Mouse (Mus musculus): Measurements from ENCODE around the gene Atp6v1e1.
"Not testable (repeated sequence)": the region's sequence is repeated elsewhere in the genome, so short reads cannot be mapped to it uniquely, and the experiment has no call there.

Atp6v1e1 gene

DNA sequence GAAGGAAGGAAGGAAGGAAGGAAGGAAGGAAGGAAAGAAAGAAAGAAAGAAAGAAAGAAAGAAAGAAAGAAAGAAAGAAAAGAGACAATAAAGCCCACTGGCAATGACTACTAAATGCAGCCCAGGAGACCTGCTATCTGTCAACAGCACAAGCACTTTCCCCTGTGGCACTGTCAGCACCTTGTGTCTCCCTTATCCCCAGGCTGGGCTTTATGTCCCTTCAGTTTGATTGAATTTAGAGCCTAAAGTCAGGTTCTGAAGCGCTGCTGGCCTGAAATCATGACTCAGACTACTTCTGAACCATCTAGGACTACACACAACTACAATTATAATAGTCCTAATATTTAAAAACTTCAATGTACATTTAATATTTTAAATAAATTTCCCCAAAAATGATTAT lies 1.7 kb downstream of the Atp6v1e1 start:
- in situ Hi-C loops (cut with MboI; ENCODE audit: unreplicated experiment in 2 of 2) = no loop called here

DNA sequence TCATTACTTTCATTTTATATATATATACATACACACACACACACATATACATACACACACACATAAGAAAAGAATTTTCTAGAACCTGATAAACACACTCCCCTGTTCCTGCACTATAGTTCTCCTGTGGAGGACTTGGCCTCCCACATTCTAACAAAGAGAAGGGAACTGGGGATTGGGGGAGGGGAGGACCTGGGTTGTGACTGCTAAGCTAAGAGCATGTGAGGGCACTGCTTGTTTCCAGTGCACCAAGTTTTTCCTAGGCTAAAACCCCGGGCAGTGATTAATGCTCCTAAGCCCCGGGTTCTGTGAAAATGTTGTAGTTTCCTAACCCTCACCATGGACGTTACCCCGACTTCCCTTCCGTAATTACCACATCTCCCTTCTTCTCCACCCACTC lies 2.4 kb downstream of the Atp6v1e1 start:
- in situ Hi-C loops (cut with MboI; ENCODE audit: unreplicated experiment in 2 of 2) = no loop called here

DNA sequence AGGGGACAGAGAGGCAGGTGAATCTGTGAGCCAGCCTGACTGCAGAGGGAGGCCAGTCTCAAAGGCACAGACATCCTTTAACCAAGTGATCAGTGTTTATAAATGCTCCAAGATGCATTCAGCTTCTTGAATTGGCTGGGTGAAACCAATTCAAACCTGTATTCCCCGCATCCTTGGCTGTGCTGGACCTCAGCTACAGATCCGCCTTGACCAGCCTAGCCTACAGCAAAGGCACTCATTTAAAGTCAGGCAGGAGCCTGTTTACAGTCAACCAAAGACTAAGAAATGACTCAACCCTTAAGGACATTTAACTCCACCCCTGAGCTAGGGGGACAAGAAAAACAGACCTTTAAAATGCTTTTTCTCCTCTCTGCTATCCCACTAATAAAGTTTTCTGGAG lies 3.3 kb downstream of the Atp6v1e1 start:
- in situ Hi-C loops (cut with MboI; ENCODE audit: unreplicated experiment in 2 of 2) = no loop called here

DNA sequence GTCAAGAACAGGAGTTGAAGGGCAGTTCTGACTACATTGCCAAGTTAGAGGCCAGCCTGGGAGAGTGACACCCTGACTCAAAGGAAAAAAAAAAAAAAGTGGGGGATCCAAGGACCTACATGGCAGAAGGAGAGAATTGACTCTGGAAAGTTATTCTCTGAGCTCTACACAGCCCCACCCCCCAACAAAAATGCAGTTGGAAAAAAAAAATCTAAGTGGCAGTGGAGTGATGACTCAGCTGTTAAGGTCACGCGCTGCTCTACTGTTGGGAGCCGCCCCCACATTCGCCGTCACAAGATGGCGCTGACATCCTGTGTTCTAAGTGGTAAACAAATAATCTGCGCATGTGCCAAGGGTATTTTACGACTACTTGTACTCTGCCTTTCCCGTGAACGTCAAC lies 10.6 kb downstream of the Atp6v1e1 start:
- in situ Hi-C loops (cut with MboI; ENCODE audit: unreplicated experiment in 2 of 2) = not testable (repeated sequence)

DNA sequence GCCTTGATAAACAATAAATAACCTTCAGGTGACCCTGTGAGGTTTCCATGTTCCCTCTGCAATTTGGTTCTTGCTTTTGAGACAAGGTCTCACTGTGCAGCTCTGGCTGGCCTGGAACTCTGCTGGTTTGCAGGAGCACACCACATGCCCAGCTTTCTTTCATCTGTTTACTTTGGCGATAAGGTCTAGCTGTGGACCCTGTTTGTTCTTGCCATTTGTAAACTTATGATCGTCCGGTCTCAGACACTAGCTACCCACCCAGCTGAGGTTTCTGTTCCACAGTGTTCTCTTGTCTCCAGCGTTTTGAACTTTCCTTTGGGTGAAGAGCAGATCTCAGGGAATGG lies 14.9 kb downstream of the Atp6v1e1 start:
- in situ Hi-C loops (cut with MboI; ENCODE audit: unreplicated experiment in 2 of 2) = no loop called here

DNA sequence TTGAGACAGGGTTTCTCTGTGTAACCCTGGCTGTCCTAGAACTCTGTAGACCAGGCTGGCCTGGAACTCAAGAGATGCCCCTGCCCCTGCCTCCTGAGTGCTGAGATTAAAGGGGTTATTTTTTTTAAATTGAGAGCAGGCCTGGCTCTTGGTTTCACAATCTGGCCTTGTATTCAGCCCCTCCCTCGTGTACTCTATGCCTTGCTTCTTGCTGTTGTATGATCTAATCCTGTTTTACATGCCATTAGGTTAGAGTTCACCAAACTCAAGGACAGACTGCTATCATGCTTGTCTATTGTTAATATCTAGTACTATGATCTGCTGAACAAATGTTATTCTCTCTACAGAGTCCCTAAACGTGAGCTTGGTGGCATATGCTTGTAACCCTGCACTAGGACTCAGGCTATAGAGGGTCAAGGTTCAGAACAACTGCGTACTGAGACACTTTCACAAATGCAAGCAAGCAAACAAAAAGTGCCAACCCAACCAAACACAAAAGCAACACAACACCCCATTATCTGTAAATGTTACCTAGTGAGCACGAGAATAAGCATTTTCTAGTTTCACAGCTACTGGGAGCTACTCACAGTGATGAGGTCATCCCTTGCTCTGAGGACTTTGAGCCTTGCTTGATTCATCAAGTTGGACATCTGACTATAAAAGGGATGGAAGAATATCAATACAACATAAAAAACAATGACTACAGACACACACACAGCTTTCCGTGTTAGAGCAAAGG lies 15.4 kb downstream of the Atp6v1e1 start:
- in situ Hi-C loops (cut with MboI; ENCODE audit: unreplicated experiment in 2 of 2) = no loop called here

DNA sequence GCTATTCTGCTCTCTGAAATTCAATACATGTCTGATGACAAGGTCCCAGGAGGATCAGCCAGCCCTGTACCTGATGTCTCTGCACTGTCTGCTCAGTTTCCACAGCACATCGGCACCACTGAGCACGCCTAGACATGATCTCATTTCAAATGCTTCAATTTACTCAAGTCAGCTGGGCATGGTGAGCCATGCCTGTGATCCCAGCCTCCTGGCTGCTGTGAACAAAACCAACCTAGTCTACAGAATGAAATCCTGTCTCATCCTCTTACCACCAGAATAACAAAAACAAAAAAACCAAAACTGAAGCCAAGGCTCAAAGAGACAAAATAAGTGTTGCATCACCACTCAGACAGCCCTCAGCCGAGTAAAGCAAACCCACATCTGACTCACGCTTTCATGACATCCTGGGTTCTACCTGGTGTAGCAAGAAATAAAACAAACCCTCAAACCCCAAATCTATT lies 23.0 kb downstream of the Atp6v1e1 start:
- in situ Hi-C loops (cut with MboI; ENCODE audit: unreplicated experiment in 2 of 2) = loop anchor here in 1 of 2 experiments (25.0 kb wide), 1 partner anchor 738 kb away; no protein-coding TSS in a partner anchor

DNA sequence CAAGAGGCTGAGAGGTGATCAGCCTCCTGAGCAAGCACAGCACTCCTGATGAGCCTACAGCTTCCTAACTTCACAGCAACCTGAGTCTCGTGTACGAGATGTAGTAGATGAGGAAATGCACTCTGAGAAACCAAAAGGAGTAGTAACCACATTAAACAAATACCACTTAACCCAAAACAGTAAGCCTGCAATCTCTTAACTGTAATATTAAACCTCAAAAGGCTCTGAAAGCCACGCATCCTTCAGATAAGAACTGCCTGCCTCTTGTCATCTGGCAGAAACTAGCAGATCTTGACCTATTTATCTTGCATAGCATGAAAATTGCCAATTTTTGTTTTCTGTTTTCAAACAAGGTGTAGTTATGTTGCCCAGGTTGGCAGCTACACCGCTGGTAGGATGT lies 23.7 kb downstream of the Atp6v1e1 start:
- in situ Hi-C loops (cut with MboI; ENCODE audit: unreplicated experiment in 2 of 2) = loop anchor here in 1 of 2 experiments (25.0 kb wide), 1 partner anchor 738 kb away; no protein-coding TSS in a partner anchor

DNA sequence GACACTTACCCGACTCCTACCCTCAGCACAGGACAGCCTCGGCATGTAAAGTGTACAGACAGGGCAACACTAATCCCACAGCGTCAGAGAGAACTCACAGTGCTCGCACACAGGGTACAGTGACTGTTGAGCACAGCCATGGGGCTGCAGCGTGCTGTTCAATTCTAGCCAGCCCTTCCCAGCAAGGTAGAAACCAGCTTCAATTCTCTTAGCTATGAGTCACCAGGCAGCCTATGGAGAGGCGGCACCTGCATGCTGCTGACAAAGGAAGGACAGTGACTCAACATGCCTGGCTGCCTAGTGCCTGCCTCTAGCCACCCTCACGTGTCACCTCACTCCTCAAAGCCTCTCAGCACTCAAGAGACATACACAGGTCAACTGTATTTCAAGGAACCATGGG lies 24.6 kb downstream of the Atp6v1e1 start:
- in situ Hi-C loops (cut with MboI; ENCODE audit: unreplicated experiment in 2 of 2) = loop anchor here in 1 of 2 experiments (25.0 kb wide), 1 partner anchor 739 kb away; no protein-coding TSS in a partner anchor

DNA sequence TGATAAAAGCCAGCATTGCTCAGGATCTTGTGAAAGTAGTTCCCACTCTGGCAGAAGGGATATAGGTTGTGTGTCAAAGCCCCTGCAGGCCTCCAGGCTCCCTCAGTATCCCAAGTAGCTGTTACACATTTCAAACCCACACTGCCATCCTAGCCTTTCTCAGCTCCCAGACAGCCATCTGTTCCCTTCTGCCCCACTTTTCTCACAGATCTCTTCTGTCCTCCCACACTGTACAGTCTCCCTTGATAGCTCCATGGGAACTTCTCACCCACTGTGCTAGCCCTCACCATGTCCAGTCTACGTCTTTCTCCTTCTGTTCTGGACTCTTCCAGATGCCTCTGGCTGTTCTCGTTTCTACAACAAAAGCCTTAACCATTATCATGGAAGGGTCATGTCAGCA lies 26.5 kb downstream of the Atp6v1e1 start:
- in situ Hi-C loops (cut with MboI; ENCODE audit: unreplicated experiment in 2 of 2) = loop anchor here in 1 of 2 experiments (25.0 kb wide), 1 partner anchor 741 kb away; no protein-coding TSS in a partner anchor

DNA sequence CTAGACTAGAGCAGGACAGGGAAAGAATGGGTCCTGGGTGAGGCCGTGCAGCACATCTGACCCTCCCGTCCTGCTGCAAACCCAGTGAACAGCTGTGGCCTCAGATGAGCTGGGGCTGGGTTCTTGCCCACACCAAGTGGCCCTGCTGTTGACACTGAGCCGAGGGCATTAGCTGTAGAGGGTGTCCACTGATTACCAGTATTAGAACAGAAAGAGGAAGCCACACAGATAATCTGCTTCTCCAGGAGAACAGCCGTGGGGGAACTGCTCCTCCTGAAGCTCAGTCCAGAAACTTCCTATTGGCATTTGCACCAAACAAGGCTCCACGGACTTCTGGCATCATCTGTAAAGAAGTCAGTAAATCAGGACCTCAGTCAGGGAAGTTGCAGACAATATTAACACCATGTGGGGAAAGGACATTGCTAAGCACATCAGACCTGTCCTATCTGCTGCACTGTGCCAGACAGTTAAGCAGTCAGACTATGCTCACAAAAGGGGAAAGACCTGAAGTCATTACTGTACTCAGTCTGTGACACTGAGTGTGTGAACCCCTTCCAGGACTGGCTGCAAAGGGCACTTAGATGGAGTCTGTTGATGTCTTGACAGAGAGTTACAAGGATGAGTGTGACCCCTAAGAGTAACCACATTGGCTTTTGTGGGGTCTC lies 27.0 kb downstream of the Atp6v1e1 start:
- in situ Hi-C loops (cut with MboI; ENCODE audit: unreplicated experiment in 2 of 2) = loop anchor here in 1 of 2 experiments (25.0 kb wide), 1 partner anchor 742 kb away; no protein-coding TSS in a partner anchor

DNA sequence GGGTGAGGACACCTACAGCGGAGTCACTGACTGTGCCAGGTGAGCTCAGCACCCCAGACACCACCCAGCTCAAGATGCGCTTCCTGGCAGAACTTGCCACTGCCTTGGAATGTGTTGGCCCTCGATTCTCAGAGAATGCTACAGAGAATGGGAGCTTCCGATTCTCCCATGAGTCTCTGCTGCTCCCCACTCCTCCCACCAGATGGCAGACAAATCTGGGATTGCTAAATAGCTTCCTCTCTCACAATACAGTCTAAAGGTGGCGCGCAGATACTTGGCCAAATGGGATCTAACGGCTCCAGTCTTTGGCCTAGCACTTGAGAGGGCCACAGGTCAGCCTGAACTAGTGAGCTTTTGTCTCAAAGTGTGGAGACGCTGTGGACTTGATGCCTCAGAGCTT lies 29.6 kb downstream of the Atp6v1e1 start:
- in situ Hi-C loops (cut with MboI; ENCODE audit: unreplicated experiment in 2 of 2) = loop anchor here in 1 of 2 experiments (25.0 kb wide), 1 partner anchor 744 kb away; no protein-coding TSS in a partner anchor

DNA sequence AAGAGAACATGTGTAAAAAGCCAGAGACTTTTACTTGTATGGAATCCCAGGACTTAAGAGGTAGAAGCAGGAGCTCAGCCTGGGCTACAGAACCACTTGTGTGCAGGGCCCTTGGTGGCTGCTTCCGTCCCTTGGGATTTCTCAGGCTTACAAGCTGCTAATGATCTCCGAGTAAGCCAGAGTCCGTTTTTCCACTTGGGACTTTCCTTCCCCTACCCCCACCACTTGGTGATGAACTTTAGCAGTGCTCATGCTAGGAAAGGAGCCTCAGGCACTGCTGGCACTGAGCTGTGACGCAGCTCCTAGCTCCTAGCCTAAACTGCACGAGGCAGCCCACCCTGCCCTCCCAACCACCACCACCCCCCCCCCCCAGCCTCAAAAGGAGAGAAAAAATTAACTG lies 31.9 kb downstream of the Atp6v1e1 start:
- in situ Hi-C loops (cut with MboI; ENCODE audit: unreplicated experiment in 2 of 2) = loop anchor here in 1 of 2 experiments (25.0 kb wide), 1 partner anchor 747 kb away; no protein-coding TSS in a partner anchor

DNA sequence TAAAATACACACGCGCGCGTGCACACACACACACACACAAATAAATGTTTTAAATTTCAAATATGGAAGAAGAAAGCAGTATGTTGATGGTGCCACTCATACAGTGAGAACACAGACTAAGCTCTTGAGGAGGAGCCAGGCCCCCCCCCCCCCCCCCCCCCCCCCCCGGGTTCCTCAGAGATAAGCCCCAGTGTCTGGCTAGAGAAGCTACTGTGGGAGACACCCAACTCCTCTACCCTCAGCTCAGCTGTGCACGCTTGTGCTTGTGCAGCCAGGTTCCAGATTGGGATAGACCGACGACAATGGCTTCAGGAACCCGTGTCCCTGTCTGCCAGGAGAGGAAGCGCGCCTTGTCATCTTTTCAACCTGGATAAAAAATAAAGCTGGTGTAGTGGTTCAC lies 32.4 kb downstream of the Atp6v1e1 start:
- in situ Hi-C loops (cut with MboI; ENCODE audit: unreplicated experiment in 2 of 2) = loop anchor here in 1 of 2 experiments (25.0 kb wide), 1 partner anchor 747 kb away; no protein-coding TSS in a partner anchor

DNA sequence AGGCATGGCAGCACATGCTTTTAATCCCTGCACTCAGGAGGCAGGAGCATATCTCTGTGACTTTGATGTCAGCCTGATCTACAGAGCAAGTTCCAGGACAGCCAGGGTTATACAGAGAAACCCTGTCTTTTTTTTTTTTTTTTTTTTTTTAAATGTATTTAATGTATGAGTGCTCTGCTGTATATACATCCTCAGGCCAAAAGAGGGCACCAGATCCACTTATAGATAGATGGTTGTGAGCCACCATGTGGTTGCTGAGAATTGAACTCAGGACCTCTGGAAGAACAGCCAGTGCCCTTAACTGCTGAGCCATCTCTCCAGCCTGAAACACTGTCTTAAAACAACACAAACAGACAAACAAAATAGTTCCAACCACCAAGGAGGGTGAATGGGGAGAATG lies 33.7 kb downstream of the Atp6v1e1 start:
- in situ Hi-C loops (cut with MboI; ENCODE audit: unreplicated experiment in 2 of 2) = loop anchor here in 1 of 2 experiments (25.0 kb wide), 1 partner anchor 748 kb away; no protein-coding TSS in a partner anchor

DNA sequence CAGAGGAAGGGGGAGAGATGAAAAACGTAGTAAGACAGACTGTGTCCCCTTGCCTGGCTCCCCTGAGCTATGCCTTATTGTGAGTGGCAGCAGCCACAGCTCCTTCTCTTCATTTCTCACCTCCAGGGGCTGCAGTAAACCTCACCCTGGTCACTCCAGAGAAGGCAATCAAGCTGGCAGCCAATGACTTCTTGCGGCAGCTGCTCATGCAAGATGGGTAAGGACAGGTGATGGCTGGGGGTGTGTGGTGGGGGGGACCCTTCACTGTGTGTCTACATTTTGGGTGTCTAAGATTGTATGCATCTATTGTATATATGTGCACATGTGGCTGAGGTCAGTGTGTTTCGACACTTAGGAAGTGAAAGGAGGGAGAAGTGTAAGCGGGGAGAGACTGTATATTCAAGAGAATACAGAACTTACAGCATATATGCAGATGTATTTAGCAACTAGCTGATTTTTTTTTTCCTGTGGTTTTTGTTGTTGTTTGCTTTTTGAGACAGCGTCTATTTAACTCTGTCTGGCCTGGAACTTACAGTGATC lies 34.5 kb downstream of the Atp6v1e1 start:
- in situ Hi-C loops (cut with MboI; ENCODE audit: unreplicated experiment in 2 of 2) = loop anchor here in 1 of 2 experiments (25.0 kb wide), 1 partner anchor 749 kb away; no protein-coding TSS in a partner anchor

DNA sequence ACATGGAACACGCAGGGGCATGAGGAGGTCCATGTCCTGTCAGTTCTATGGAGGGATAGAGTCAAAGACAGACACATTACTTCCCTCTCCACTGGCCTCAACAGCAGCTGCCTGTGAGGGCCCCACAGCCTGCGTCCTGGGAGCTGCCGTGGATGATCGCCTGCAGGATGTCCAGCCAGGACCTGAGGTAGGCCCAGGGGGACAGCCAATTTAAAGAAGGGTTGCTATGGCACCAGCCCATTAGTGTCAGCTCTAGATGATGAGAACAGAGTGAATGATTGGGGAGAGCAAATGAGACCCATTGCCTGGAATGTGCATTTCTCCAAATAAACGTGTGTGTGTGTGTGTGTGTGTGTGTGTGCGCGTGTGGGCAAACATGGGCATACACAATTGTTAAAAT lies 38.2 kb downstream of the Atp6v1e1 start:
- in situ Hi-C loops (cut with MboI; ENCODE audit: unreplicated experiment in 2 of 2) = loop anchor here in 1 of 2 experiments (25.0 kb wide), 1 partner anchor 753 kb away; no protein-coding TSS in a partner anchor

DNA sequence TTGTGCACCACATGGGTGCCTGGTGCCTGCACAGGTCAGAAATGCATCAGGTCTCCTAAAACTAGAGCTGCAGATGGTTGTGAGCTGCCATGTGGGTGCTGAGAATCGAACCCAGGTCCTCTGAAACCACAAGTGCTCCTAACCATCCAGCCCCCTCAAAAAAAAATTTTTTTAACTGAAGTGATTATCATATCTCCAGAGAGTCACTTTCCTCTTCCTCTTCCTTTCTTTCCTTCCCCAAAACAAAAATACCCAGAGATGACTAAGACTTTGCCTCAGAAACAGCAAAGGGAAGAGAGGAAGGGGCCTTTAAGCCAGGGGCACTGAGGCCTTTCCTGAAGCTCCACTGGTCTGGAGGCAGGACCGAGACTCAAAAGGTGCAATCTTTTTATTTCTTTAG lies 39.6 kb downstream of the Atp6v1e1 start:
- in situ Hi-C loops (cut with MboI; ENCODE audit: unreplicated experiment in 2 of 2) = loop anchor here in 1 of 2 experiments (25.0 kb wide), 1 partner anchor 754 kb away; no protein-coding TSS in a partner anchor

DNA sequence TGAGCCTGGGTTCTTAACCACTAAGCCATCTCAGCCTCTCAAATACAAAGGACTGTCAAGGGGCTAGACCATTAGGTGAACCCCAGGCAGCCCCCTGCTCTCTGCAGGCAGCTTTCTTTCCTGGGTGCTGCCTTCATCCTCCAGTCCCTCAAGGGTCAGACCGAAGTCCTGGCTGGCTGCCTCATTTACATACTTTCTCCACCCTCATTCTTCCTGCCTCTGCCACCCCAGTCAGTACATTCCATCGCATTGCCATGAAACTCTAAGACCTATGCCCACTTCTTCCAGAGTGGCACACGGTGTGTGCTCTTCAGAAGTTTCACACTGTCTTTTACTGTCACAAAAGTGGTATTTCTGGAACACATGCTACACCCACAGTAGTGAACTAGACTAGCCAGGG lies 44.4 kb downstream of the Atp6v1e1 start:
- in situ Hi-C loops (cut with MboI; ENCODE audit: unreplicated experiment in 2 of 2) = loop anchor here in 1 of 2 experiments (25.0 kb wide), 1 partner anchor 759 kb away; no protein-coding TSS in a partner anchor

DNA sequence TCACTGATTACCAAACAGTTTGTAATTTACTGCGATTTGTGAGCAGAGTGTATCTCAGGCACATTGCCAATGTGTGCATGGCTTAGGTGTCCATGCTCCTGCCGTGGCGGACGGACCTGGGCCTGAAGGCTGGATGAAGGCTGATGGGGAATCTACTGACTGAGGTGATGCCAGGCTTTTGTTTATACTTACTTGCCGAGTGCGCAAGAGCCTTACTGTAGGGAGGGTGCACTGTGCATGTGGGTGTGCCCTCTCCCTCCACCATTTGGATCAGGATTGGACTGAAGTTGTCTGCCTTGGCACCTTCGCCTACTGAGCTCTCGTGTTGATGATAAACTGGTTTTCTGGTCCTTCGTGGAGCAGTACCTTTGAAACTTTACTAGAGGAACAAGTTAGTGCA lies 45.1 kb downstream of the Atp6v1e1 start:
- in situ Hi-C loops (cut with MboI; ENCODE audit: unreplicated experiment in 2 of 2) = loop anchor here in 1 of 2 experiments (25.0 kb wide), 1 partner anchor 760 kb away; no protein-coding TSS in a partner anchor

DNA sequence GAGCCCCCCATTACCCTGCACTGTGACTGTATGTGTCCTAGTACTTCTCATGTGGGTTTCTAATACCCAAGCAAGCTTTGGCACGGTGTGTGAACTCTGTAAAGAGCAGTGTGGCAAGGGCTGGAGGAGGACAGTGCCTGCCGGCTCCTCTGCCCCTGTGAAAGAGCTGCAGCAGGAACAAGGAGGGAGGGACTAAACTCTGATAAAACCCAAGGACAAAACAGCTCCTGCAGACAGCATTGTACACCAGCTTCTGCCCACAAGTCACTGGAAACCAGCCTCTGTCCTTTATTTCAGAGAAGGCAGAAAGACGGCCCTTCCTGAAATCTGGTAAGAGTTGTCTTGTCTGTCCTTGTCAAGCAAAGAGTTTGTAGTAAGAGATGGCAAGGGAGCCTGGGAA lies 46.3 kb downstream of the Atp6v1e1 start:
- in situ Hi-C loops (cut with MboI; ENCODE audit: unreplicated experiment in 2 of 2) = loop anchor here in 1 of 2 experiments (25.0 kb wide), 1 partner anchor 761 kb away; no protein-coding TSS in a partner anchor

Measured in v-Abl transformed pro-B cells (cell line).